Mouse (Mus musculus): Measurements from ENCODE around the gene Chrnb1. TPM values are rescaled to one million over a fixed set of nuclear protein-coding genes. Genes with fewer than 3 reads are reported as not detected.

Chrnb1 gene
- polyA plus RNA-seq, 1 experiment, result not detected

- TF ChIP-seq FLI1 (IDR thresholded peaks at IDR 0.05; ENCODE audit: low read length), result no peak
- no peak for TF ChIP-seq GATA1 (IDR thresholded peaks at IDR 0.05; ENCODE audit: borderline replicate concordance, low read length)
- no peaks in the 10 kb centered on the region for H3K9me3 ChIP-seq
- H3K4me3 ChIP-seq (replicated peaks), result no peak overlapping the region
- H3K27me3 ChIP-seq (replicated peaks), result peaks cover 73% of the 10 kb centered on the region
- peaks cover 36% of the 10 kb centered on the region for H3K4me1 ChIP-seq
- H3K36me3 ChIP-seq (replicated peaks; ENCODE audit: low read length), result peaks cover 5% of the 10 kb centered on the region
Measured at GRCm38 (mm10) chr11:69778258-69778982, 17.3 kb downstream of the Chrnb1 start.

GRCm38 (mm10) chr11:69777504-69778257, 18.1 kb downstream of the Chrnb1 start:
- Histone ChIP-seq H3K27me3 (replicated peaks) (peaks cover 75% of the 10 kb centered on the region), H3K9me3 (no peaks in the 10 kb centered on the region), H3K36me3 (replicated peaks; ENCODE audit: low read length) (peaks cover 5% of the 10 kb centered on the region), H3K4me3 (replicated peaks) (no peak overlapping the region), H3K4me1 (peaks cover 41% of the 10 kb centered on the region)
- TF ChIP-seq GATA1 (IDR thresholded peaks at IDR 0.05; ENCODE audit: borderline replicate concordance, low read length) (no peak), FLI1 (IDR thresholded peaks at IDR 0.05; ENCODE audit: low read length) (no peak)

DNA sequence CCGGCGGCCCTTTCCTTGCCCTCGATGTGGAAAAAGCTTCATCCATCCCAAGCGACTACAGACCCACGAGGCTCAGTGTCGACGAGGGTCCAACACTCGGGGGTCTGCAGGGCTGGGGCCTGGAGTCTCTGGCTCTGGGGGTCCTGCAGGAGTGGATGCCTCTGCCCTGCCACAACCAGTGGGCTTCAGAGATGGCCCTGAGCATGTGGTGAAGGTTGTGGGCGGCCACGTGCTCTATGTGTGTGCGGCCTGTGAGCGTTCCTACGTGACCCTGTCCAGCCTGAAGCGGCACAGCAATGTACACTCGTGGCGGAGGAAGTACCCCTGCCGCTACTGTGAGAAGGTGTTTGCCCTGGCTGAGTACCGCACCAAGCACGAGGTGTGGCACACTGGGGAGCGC, 19.3 kb downstream of the Chrnb1 start:
- Histone ChIP-seq H3K36me3 (replicated peaks; ENCODE audit: low read length) (peaks cover 5% of the 10 kb centered on the region), H3K9me3 (no peaks in the 10 kb centered on the region), H3K4me3 (replicated peaks) (no peak overlapping the region), H3K27me3 (replicated peaks) (peaks cover 65% of the 10 kb centered on the region), H3K4me1 (peaks cover 41% of the 10 kb centered on the region)
- TF ChIP-seq GATA1 (IDR thresholded peaks at IDR 0.05; ENCODE audit: borderline replicate concordance, low read length), result no peak
- no peak for TF ChIP-seq FLI1 (IDR thresholded peaks at IDR 0.05; ENCODE audit: low read length)

GRCm38 (mm10) chr11:69775716-69776115, 20.0 kb downstream of the Chrnb1 start:
- H3K4me3 ChIP-seq (replicated peaks), result no peak overlapping the region
- H3K27me3 ChIP-seq (replicated peaks), result peaks cover 64% of the 10 kb centered on the region
- no peaks in the 10 kb centered on the region for H3K9me3 ChIP-seq
- peaks cover 39% of the 10 kb centered on the region for H3K4me1 ChIP-seq
- H3K36me3 ChIP-seq (replicated peaks; ENCODE audit: low read length), result peaks cover 5% of the 10 kb centered on the region
- TF ChIP-seq FLI1 (IDR thresholded peaks at IDR 0.05; ENCODE audit: low read length), result no peak
- TF ChIP-seq GATA1 (IDR thresholded peaks at IDR 0.05; ENCODE audit: borderline replicate concordance, low read length), result no peak

- Histone ChIP-seq H3K4me3 (replicated peaks) (peak overlapping the region; percentile 28), H3K27me3 (replicated peaks) (peaks cover 61% of the 10 kb centered on the region), H3K36me3 (replicated peaks; ENCODE audit: low read length) (peaks cover 5% of the 10 kb centered on the region), H3K4me1 (peaks cover 38% of the 10 kb centered on the region), H3K9me3 (no peaks in the 10 kb centered on the region)
- TF ChIP-seq GATA1 (IDR thresholded peaks at IDR 0.05; ENCODE audit: borderline replicate concordance, low read length) (no peak), FLI1 (IDR thresholded peaks at IDR 0.05; ENCODE audit: low read length) (no peak)
Measured at GRCm38 (mm10) chr11:69774961-69775360, 20.8 kb downstream of the Chrnb1 start.

GRCm38 (mm10) chr11:69767625-69767909, 28.2 kb downstream of the Chrnb1 start:
- no peak for TF ChIP-seq GATA1 (IDR thresholded peaks at IDR 0.05; ENCODE audit: borderline replicate concordance, low read length)
- no peak for TF ChIP-seq FLI1 (IDR thresholded peaks at IDR 0.05; ENCODE audit: low read length)
- Histone ChIP-seq H3K36me3 (replicated peaks; ENCODE audit: low read length) (no peaks in the 10 kb centered on the region), H3K4me3 (replicated peaks) (no peak overlapping the region), H3K27me3 (replicated peaks) (peaks cover 40% of the 10 kb centered on the region), H3K9me3 (no peaks in the 10 kb centered on the region), H3K4me1 (peaks cover 24% of the 10 kb centered on the region)

- TF ChIP-seq FLI1 (IDR thresholded peaks at IDR 0.05; ENCODE audit: low read length) (no peak), GATA1 (IDR thresholded peaks at IDR 0.05; ENCODE audit: borderline replicate concordance, low read length) (no peak)
- H3K36me3 ChIP-seq (replicated peaks; ENCODE audit: low read length), result no peaks in the 10 kb centered on the region
- H3K4me3 ChIP-seq (replicated peaks), result peak overlapping the region; percentile 94
- peaks cover 40% of the 10 kb centered on the region for H3K27me3 ChIP-seq (replicated peaks)
- H3K9me3 ChIP-seq, result no peaks in the 10 kb centered on the region
- peaks cover 24% of the 10 kb centered on the region for H3K4me1 ChIP-seq
Measured at GRCm38 (mm10) chr11:69766872-69767624, 28.7 kb downstream of the Chrnb1 start.

DNA sequence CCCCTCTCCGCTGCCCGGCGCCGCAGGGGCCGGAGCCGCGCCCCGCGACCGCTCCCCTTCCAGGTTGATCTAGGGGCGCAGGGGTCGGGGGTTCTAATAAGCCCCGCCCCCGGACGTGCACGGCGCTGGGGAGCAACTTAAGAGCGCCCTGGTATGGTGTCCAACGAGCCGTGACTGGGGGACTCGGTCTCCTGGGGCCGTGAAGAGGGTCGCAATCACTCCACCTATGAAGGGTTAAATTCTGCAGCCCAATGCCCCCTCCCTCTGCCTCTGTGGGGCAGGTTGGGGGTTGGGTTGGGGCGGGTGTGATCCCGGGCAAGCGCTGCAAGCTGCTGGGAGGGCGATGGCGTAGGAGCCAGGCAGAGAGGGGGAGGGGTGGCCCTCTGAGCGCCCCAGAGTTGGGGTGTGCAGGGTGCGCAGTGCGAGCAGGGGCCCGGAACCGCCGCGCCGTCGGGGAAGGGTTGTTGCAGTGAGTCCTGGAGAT, 29.6 kb downstream of the Chrnb1 start:
- Histone ChIP-seq H3K27me3 (replicated peaks) (peaks cover 40% of the 10 kb centered on the region), H3K9me3 (no peaks in the 10 kb centered on the region), H3K4me3 (replicated peaks) (peak overlapping the region; percentile 94), H3K4me1 (peaks cover 24% of the 10 kb centered on the region), H3K36me3 (replicated peaks; ENCODE audit: low read length) (no peaks in the 10 kb centered on the region)
- TF ChIP-seq GATA1 (IDR thresholded peaks at IDR 0.05; ENCODE audit: borderline replicate concordance, low read length) (no peak), FLI1 (IDR thresholded peaks at IDR 0.05; ENCODE audit: low read length) (no peak)

GRCm38 (mm10) chr11:69765221-69766125, 30.3 kb downstream of the Chrnb1 start, which contains the start of gene Zbtb4:
TSS of gene Zbtb4 (plus strand) at chr11:69765912.
- no peak for TF ChIP-seq FLI1 (IDR thresholded peaks at IDR 0.05; ENCODE audit: low read length)
- no peak for TF ChIP-seq GATA1 (IDR thresholded peaks at IDR 0.05; ENCODE audit: borderline replicate concordance, low read length)
- no peaks in the 10 kb centered on the region for H3K9me3 ChIP-seq
- no peaks in the 10 kb centered on the region for H3K36me3 ChIP-seq (replicated peaks; ENCODE audit: low read length)
- H3K4me3 ChIP-seq (replicated peaks), result peak within 1 kb of the TSS; percentile 94
- peaks cover 37% of the 10 kb centered on the region for H3K27me3 ChIP-seq (replicated peaks)
- H3K4me1 ChIP-seq, result peaks cover 30% of the 10 kb centered on the region
